Mouse (Mus musculus): ENCODE results near the gene Efna5.

Efna5 gene

GRCm38 (mm10) chr17:62852822-62853608, 28.1 kb downstream of the Efna5 start:
- DNase-seq, result no peak

GRCm38 (mm10) chr17:62851268-62851667, 29.8 kb downstream of the Efna5 start:
- DNase-seq, result no peak

- DNase-seq, result no peak
Observed at GRCm38 (mm10) chr17:62850603-62851002, 30.5 kb downstream of the Efna5 start.

- no peak for DNase-seq
Observed at GRCm38 (mm10) chr17:62849676-62850075, 31.4 kb downstream of the Efna5 start.

GRCm38 (mm10) chr17:62845656-62846055, 35.5 kb downstream of the Efna5 start:
- no peak for DNase-seq

- no peak for DNase-seq
Observed at GRCm38 (mm10) chr17:62844329-62844728, 36.8 kb downstream of the Efna5 start.

- DNase-seq, result no peak
Observed at GRCm38 (mm10) chr17:62837336-62837735, 43.8 kb downstream of the Efna5 start.

- DNase-seq, result no peak
Observed at GRCm38 (mm10) chr17:62836598-62837106, 44.5 kb downstream of the Efna5 start.

GRCm38 (mm10) chr17:62832550-62833127, 48.5 kb downstream of the Efna5 start:
- no peak for DNase-seq

- no peak for DNase-seq
Observed at GRCm38 (mm10) chr17:62827549-62827948, 53.6 kb downstream of the Efna5 start.

GRCm38 (mm10) chr17:62821219-62821618, 59.9 kb downstream of the Efna5 start:
- DNase-seq, result no peak

GRCm38 (mm10) chr17:62819931-62820330, 61.2 kb downstream of the Efna5 start:
- no peak for DNase-seq

GRCm38 (mm10) chr17:62818821-62819220, 62.3 kb downstream of the Efna5 start:
- no peak for DNase-seq

- DNase-seq, result no peak
Observed at GRCm38 (mm10) chr17:62818337-62818736, 62.8 kb downstream of the Efna5 start.

GRCm38 (mm10) chr17:62816879-62817278, 64.2 kb downstream of the Efna5 start:
- DNase-seq, result no peak

- DNase-seq, result peak; percentile 46
Observed at GRCm38 (mm10) chr17:62813461-62813860, 67.7 kb downstream of the Efna5 start.

- peak; percentile 33 for DNase-seq
Observed at GRCm38 (mm10) chr17:62807891-62808290, 73.2 kb downstream of the Efna5 start.

- DNase-seq, result peak; percentile 83
Observed at GRCm38 (mm10) chr17:62806646-62807045, 74.5 kb downstream of the Efna5 start.

- DNase-seq, result no peak
Observed at GRCm38 (mm10) chr17:62802748-62803147, 78.4 kb downstream of the Efna5 start.

- DNase-seq, result no peak
Observed at GRCm38 (mm10) chr17:62797272-62797671, 83.8 kb downstream of the Efna5 start.

- DNase-seq, result peak; percentile 78
Observed at GRCm38 (mm10) chr17:62789291-62790290, 91.5 kb downstream of the Efna5 start.

GRCm38 (mm10) chr17:62788783-62789182, 92.3 kb downstream of the Efna5 start:
- no peak for DNase-seq

GRCm38 (mm10) chr17:62787855-62788254, 93.3 kb downstream of the Efna5 start:
- DNase-seq, result peak; percentile 13

Data from heart, adult 11 months (tissue).